Mouse (Mus musculus): ENCODE data around the gene Rhof. TPM values are rescaled to one million over a fixed set of nuclear protein-coding genes. Genes with fewer than 3 reads are reported as not detected.

Gene Rhof
- total RNA-seq, 2 experiments from 2014 or later: 0.36 to 0.45 TPM

DNA sequence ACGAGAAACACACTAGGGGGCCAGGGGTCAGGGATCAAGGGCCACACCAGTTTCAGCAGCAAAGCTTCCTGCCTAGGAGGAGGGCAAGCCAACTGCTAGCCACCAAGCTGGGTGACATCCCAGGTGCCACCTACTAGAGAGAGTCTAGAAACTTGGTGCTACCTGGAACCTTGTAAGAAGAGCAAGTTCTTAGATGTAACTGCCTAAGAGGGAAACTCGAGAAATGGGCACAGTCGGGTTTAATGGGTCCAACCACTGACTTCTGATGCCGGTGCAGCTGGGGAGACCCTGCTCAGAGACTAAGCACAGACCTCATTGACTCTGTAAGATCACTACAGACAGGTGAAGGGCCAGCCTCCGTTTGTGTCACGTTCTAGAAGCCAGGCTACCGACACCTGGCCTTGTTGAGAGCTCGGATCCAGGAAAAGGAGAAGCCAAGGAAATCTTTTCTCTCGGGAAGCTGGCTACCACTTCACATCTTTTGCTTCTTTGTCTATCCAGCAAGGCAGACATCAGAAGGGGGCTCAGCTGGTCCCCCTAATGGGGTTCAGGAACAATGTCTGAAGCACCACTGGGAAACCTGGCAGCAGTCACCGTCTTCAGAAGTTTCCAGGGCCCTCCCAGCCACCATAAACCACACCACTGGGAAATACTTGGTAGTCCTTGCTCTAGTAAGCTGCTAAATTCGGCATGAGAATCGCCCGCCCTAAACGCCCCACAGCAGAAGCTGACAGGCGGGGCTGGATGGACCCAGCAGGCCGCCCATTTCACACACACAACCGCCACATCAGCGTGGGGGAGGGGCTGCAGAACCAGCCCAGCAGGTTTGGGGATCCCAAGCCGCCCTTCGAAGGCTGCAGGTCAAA, 4.8 kb upstream of the Rhof start:
- intact Hi-C loops (cut with DNase I): no loop called here

DNA sequence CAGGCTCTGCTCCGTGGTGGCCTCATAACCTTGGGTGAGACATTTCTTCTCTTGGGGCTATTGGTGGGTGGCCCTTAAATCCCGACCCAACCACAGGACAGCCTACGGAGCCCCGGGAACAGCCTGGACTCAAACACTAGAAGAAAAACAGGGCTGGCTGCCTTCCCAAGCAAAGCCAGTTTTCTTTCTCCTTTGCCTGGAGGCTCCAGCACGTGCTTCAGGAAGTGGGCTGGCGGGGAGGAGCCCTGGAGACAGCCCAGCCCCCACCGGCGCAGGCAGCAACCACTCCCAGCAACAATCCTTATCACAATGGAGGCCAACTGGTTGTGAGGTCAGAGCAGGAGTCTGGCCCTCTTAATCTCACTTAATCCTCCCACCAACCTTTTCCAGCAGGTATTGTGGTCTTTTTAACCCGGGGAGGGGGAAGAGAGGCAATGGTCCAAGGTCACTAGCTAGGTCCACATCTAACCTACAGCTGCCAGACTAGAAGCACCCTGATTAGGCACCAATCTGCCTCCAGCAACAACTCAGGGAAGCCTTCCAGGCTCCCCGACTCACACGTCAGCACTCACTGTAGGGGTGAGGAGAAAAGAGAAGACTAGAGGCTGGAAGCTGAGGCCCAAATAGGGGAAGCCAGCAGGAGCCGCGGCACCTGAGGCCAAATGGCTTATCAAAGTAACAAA, 4.0 kb upstream of the Rhof start:
- intact Hi-C loops (cut with DNase I): no loop called here
- DNase-seq (ENCODE audit: low spot score): peak; percentile 94

More for the DNA sequence above, 4.8 kb upstream of the Rhof start:
- peak; percentile 84 for DNase-seq (ENCODE audit: low spot score)

DNA sequence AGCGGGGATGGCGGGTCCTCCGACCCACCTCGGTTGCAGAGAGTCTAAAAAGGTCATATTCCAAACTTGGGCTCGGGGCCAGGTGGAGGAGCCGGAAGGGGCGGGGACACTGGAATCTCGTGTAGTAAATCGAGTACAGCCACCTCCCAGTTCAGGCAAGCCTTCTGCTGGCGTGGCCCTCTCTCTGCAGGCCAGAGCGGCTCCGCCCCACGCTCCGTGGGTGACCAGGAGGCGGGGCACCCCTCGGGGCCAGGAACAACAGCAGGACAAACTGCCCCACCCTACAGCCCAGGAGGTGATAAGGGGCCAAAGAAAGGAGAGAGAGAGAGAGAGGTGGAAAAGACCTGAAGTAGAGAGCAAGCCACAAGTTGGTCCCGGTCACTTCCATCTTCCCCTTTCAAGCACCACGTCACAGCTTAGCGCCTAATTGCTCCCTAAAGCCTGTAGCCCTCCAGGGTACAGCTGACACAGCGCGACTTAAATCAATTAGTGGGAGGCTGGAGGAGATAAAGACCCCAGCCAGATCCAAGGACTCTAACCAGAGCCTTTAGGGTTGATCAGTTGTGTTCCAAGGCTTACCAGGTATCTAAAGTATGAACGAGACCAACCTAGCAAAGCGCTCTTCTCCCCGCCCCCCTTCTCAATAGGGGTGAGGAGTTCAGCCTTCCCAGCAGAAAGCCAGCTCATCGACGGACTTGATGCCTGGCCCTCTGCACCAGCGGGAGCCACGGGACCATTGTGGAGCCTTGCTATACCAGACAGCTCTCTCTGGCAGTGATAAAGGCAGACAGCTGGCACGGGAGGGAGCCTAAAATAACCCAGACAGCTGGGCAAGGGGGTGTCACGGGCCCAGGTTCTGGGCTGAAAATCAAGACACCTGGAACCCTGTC, 3.2 kb upstream of the Rhof start:
- intact Hi-C loops (cut with DNase I): no loop called here
- DNase-seq (ENCODE audit: low spot score): peak; percentile 93

DNA sequence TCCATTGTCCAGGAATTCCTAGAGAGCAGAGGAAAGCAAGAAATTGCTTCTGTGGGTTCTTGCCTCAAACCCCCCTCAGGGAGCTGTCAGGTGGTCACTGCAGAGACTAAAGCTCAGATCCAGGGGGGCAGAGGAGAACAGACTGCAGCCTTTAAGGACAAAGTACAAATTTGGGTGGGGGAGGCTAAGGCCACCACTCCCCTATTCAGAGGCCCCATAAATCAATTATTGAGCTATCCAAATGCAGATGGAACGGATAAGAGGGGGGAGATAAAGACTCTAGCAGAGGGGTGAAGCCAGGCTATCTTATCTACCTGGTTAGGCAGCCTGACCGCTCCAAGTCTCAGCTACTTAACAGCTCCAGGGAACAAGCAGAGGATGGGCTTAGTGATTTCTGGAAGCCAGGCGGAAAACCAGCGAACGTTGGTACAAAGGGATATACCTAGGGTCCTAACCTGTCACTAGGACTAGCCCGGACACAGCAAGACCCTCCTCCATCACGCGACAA, 2.4 kb upstream of the Rhof start:
- no peak for DNase-seq (ENCODE audit: low spot score)
- intact Hi-C loops (cut with DNase I): no loop called here

DNA sequence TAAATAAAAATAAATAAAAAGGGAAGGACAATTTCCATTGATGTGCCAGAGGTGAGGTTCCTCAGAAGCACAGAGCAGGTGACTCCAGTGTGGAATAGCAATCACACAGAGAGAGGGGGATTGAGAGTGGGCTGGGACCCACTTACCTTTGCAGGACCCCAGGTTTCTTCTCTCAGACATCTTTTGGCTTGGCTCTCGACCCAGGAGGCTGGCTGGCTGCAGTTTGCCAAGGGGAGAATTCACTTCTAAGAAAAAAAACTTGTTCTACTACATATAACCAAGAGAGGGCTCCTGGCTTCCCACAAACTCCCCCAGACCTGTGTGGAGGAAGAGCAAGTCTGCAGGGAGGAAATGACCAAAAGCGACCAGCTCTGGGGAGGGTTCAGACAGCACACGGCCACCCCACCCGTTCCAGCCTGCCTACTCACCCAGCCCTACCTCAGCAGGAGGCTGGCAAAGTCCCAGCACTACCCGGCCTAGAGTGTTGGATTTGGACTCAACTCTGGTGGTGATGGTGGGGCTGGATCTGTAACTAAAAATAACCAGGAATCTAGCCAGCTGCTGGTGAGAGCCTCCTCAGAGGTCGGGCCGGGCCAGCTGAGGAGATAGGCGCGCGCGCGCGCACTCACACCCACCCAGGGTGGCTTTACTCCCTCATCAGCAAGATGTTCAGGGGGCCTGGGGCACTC, 1.8 kb upstream of the Rhof start:
- peak; percentile 64 for DNase-seq (ENCODE audit: low spot score)
- intact Hi-C loops (cut with DNase I): no loop called here

DNA sequence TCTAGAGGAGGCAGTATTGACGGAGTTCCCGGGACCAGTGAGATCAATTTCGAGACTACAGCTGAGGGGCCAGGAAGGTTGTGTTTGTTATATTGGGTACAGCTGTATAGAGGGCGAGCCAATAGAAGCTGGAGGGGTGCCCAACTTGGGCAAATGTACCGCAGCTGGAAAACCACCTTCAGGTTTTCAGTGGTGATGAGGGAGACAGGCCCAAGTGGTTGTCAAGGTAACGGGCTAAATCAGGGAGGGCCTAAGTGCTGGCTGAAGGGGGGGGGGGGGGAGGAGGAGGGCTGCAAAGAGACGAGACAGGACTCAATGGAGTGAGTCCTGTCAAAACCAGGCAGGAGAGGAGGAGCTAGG, 1.3 kb upstream of the Rhof start:
- DNase-seq (ENCODE audit: low spot score): no peak

DNA sequence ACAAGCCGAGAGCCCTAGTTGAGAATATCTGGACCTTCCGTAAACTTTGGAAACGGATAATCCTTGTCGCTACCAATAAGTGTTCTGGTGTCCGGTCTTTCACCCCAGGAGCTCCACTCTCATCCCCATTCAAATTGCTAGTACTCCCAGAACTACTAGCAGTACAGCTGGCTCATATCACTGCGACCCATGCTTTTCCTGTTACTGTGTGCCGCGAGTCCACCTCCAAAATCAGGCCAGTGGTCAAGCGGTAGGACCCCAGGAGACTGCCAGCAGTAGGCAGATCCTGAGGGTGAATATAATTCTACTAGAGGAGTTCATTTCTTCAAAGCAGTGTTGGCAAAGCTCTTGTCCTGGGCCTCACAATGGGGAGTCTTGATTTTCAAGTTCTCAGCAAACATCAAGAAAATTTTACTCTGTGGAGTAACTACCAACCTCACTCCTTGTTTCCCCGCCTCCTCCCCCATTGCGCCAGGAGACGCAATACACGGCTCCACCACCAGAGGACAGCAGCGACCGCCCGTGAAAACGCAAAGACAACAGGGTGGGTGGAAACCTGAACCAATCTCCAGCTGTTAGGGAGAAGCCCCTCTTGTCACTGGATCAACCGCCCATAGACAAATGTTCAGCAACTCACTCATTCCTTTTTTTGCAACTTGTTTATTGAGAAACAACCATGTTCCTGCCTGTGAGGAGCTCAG, 741 bp upstream of the Rhof start:
- intact Hi-C loops (cut with DNase I): loop anchor here (1.0 to 2.0 kb wide), 3 partner anchors 16 to 70 kb away; no protein-coding TSS in a partner anchor
- peak; percentile 77 for DNase-seq (ENCODE audit: low spot score)

More for the DNA sequence above, 1.3 kb upstream of the Rhof start:
- intact Hi-C loops (cut with DNase I): loop anchor here (1.0 to 2.0 kb wide), 3 partner anchors 16 to 71 kb away; no protein-coding TSS in a partner anchor

DNA sequence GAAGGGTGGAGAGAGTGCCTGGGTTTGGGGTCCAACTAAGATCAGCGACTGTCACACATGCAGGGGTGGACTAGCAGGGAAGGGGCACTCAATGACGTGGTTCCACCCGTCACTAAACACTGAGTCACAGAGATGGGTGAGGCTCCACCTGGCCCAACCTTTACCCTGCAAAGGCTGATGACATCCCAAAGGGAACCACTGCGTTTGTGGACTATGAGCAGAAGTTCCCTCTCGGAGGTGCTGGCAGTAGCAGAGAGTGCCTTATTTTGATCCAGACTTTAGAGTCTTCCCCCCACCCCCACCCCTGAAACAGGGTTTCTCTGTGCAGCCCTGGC, 1.7 kb downstream of the Rhof start:
- intact Hi-C loops (cut with DNase I): no loop called here
- DNase-seq (ENCODE audit: low spot score): no peak

DNA sequence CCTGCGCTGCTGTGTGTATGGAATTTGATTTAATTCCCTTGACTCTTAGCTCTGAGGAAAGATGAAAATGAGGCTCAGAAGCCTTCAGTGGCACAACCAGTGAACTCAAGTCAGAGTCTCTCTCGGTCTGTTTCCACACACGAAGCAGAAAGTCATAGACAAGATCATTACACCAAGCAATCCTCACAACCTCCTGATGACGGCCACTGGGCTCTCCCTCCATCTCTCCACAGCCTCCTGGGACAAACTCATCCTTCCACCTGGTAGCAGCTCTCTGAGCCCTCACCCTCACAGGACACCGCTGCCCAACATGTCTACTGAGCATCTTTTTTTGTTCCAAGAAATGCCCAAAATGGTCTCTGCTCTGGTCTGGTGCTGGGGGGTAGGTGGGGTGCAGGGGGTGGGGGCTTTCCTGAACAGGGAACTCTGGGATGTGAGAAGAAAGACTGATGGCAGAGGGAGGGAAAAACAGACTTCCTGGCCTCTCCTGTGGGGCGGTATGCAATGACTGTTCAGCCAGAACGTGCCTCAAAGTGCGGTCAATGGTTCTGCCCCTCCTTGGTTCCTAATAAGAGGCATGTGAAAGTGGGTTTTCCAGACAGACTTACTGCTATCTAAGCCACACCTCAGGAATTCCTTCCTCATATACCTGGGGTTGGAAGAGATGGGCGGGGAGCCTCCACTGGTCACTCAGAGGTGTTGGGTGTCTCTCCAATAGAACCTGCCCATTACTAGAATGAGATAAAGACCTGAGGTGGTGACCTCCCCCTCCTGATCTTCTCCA, 2.3 kb downstream of the Rhof start:
- intact Hi-C loops (cut with DNase I): no loop called here
- DNase-seq (ENCODE audit: low spot score): no peak

DNA sequence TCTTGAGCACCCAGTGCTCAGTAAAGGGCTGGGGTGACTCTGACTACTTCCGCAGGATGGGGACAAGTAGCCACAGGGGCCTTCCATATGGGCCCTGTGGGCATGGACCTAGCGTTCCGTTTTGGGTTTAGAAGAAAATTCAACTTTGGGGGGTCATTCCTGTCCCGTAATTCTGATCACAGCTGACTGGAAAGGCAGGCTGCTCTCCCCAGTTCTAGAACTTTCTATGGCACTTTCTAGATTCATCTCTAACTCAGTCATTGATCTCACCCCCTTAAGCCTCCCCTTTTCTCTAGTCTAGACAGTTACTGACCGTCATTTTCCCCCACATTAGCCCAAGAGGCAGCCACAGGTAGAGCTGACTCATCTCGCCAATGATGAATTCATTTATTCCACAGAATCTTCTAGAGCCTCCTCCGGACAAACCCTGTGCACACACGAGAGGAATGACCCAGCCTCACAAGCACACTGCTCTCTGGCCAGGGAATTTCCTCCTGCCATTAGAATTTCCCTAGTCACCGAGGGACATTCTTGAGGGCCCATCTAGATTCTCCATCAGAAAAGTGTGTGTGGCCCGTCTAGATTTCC, 3.2 kb downstream of the Rhof start:
- intact Hi-C loops (cut with DNase I): no loop called here
- no peak for DNase-seq (ENCODE audit: low spot score)

DNA sequence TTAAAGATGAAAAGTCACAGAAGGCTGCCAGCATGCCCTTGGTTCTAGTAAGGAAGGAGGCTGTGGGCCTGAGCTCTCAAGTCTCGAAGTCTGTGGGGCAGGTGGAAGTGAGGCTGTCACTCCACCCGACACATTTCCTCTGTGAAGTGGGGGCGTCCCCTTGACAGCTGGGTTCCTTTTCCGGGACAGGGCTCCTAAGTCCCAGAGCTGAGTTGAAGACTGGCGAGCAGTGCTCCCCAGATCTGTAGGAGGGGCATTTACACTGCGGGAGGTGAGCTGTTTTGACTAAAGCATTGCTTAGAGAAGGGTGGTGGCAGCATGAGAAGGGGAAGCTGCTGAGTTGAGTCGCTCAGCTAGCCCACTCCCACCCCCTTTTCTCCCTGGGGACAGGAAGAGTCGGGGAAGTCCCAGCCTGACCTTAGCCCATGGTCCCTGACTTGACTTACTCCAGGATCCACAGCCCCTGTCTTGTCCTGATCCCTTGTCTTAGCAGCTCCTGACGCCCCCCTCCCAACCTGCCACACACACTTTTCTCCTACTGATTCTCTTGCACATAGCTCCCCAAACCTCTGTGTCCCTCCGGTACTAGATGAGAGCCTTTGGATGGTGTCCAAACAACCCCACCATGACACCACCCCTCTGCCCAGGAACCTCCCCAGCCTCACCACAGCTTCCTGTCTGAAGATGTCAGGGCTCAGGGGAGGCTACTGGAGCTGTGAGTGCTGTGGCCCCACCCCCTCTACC, 3.9 kb downstream of the Rhof start:
- intact Hi-C loops (cut with DNase I): no loop called here
- DNase-seq (ENCODE audit: low spot score): no peak

DNA sequence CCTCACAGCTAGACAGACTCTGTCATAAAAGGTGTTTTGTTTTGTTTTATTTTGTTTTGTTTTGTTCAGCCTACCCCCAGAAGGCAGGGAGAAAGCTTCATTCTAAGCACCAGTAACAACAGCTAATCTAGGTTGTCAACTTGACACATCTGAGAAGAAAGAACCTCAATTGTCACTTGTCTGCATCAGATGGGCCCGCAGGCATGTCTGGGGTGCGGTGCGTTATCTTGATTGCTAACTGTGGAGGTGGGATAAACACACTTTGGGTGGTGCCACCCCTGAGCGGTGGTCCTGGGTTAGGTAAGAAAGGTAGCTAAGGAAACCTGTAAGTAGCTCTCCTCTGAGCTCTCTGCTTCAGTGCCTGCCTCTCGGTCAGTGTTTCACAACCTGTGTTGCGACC, 5.5 kb downstream of the Rhof start:
- DNase-seq (ENCODE audit: low spot score): no peak
- intact Hi-C loops (cut with DNase I): no loop called here

DNA sequence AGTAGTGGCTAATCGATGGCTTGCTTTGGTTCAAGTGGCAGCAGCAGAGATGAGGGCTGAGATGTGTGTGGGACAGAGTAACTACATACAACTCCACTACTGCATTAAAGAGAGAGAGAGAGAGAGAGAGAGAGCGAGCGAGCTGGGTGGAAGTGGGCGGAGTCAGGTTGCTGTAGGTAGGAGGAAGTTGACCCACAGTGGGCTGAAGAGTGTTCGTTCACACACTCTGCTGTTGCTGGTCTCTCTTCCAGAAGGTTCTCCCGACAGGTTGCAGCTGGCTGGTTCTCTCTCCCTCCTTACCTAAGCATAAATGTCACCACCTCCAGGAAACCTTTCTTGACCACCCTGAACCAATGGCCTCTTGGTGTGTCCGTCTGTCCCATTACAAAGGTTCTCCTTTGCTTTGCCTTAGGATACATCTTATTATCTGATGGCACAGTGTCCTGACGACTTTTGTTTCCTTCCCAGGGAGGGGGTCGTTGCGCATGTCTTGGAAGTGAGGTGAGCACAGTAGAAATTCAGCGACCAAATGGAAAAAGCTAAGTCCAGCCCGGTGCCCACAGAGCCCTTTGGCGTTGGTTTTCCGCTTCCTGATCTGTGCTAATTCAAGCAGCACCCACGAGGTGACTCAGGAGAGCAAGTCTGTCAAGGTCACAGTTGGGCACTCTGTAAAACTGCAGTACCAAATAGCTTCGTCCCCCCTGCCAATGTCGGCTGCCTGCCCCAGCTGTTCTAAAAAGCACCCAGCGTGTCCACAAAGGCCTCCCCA, 6.7 kb downstream of the Rhof start:
- intact Hi-C loops (cut with DNase I): no loop called here
- DNase-seq (ENCODE audit: low spot score): no peak

DNA sequence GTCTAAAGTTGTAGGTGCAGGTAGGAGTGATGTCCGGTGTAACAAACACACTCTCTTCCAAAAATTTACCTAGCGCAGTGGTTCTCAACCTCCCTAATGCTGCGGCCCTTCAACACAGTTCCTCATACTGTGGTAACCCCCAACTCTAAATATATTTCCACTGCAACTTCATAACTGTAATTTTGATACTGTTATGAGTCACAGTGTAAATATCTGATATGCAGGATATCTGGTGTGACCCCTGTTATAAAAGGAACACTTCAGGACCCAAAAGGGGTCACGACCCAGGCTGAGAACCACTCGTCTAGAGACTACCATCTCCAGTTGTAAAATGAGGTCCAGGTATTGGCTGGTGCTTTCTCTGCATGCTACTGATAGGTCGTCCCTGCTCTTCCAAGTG, 7.4 kb downstream of the Rhof start:
- intact Hi-C loops (cut with DNase I): no loop called here

DNA sequence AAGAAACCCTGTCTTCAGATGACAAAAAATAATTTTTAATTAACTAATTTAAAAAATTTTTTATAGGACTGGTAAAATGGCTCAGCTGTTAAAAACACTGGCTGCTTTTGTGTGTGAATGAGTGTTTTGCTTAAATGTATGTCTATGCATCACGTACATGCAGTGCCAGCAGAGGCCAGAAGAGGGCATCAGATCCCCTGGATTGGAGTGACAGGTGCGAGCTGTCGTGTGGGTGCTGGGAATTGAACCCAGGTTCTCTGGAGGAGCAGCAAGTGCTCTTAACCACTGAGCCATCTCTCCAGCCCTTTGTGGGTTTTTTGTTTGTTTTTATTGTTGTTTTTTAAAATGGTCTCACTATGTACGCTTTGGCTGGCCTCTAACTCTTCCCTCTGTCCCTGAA, 10.3 kb downstream of the Rhof start:
- no peak for DNase-seq (ENCODE audit: low spot score)
- intact Hi-C loops (cut with DNase I): no loop called here

More for the DNA sequence above, 7.4 kb downstream of the Rhof start:
- DNase-seq (ENCODE audit: low spot score): no peak

DNA sequence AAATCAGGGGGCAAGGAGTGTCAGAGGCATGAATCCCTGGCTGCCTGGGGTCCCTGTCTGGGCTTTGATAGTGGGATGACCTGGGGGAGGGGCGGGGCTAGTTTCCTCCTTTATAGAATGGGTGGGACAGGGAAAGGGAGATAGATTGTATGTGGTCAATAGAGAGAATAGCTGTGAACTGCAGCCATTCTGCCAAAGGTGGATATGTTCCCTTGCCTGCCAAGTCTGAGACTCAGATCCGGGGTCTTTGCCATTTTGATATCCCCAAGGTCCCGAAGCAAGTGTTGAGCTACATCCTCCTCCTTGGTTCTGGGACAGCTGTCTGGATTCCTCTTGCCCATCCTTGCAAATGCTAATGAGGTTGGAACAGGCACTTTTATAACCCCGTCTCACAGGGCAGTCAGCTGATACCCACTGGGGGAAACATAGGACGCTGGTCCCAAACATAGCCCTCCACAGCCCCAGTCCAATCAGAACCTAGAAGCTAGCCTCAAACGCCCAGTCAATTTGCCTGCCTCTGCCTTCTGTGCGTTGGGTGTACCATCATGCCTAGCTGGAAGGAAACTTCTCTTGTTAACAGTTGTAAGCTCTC, 11.8 kb downstream of the Rhof start:
- intact Hi-C loops (cut with DNase I): no loop called here
- DNase-seq (ENCODE audit: low spot score): no peak
